Mouse (Mus musculus) myocyte (in vitro differentiated cells): ENCODE results near the gene Atp2b2. TPM values are rescaled to one million over a fixed set of nuclear protein-coding genes. Genes with fewer than 3 reads are reported as not detected.

Experiments
- H3K27me3 ChIP-seq: one replicate; pipeline ENCODE4 v1.6.1; 2011; ENCODE audit not compliant: control insufficient read depth, insufficient read depth, insufficient read length
- H3K36me3 ChIP-seq: one replicate; pipeline ENCODE4 v1.6.1; 2011; ENCODE audit not compliant: control insufficient read depth, insufficient read depth
- H3K4me2 ChIP-seq: one replicate; pipeline ENCODE4 v1.6.1; 2011; ENCODE audit warnings: low read depth, control low read depth
- H3K4me3 ChIP-seq: one replicate; pipeline ENCODE4 v1.5.1; 2011; ENCODE audit warnings: mild to moderate bottlenecking, control low read depth, moderate library complexity
- H3K79me2 ChIP-seq: one replicate; pipeline ENCODE4 v1.6.1; 2011; ENCODE audit not compliant: control insufficient read depth, insufficient read depth
- H3ac ChIP-seq: one replicate; pipeline ENCODE4 v1.6.1; 2011; ENCODE audit not compliant: control insufficient read depth, insufficient read length
- CEBPB ChIP-seq: IDR thresholded peaks from 2 replicates; pipeline ENCODE4 v1.6.1; 2011; ENCODE audit warnings: mild to moderate bottlenecking, moderate library complexity; ENCODE audit not compliant: poor library complexity, insufficient read depth, severe bottlenecking
- E2F4 ChIP-seq: IDR thresholded peaks from one replicate; pipeline ENCODE4 v1.6.1; 2011; ENCODE audit warnings: mild to moderate bottlenecking, control low read depth, moderate library complexity; ENCODE audit not compliant: insufficient read depth
- MAX ChIP-seq: IDR thresholded peaks from one replicate; pipeline ENCODE4 v1.6.1; 2011; ENCODE audit warnings: low read depth, mild to moderate bottlenecking, control low read depth
- MYOD1 ChIP-seq, 3 experiments: IDR thresholded peaks; one replicate each; pipeline ENCODE4 v1.6.1; 2011; ENCODE audit warnings: control low read depth in 2 of 3, low read depth in 2 of 3, mild to moderate bottlenecking in 2 of 3, moderate library complexity in 1 of 3; ENCODE audit not compliant: insufficient read length in 2 of 3, control insufficient read depth in 1 of 3
- MYOG ChIP-seq, 3 experiments: IDR thresholded peaks; one replicate each; pipeline ENCODE4 v1.6.1; 2011; ENCODE audit warnings: control low read depth in 2 of 3, low read depth in 2 of 3, mild to moderate bottlenecking in 2 of 3; ENCODE audit not compliant: insufficient read length in 2 of 3, control insufficient read depth in 1 of 3, insufficient read depth in 1 of 3
- POLR2A ChIP-seq: IDR thresholded peaks from one replicate; pipeline ENCODE4 v1.6.1; 2011; ENCODE audit warnings: low read depth, mild to moderate bottlenecking, control low read depth, moderate library complexity; ENCODE audit not compliant: insufficient read length
- POLR2AphosphoS2 ChIP-seq: IDR thresholded peaks from one replicate; pipeline ENCODE4 v1.6.1; 2011; ENCODE audit warnings: low read depth, control low read depth; ENCODE audit not compliant: insufficient read length
- REST ChIP-seq: IDR thresholded peaks from one replicate; pipeline ENCODE4 v1.6.1; 2011; ENCODE audit warnings: mild to moderate bottlenecking, control low read depth, moderate library complexity; ENCODE audit not compliant: insufficient read depth, insufficient read length
- SRF ChIP-seq: IDR thresholded peaks from one replicate; pipeline ENCODE4 v1.6.1; 2011; ENCODE audit warnings: low read depth; ENCODE audit not compliant: control insufficient read depth, insufficient read length
- TCF12 ChIP-seq: IDR thresholded peaks from one replicate; pipeline ENCODE4 v1.6.1; 2011; ENCODE audit warnings: mild to moderate bottlenecking, control low read depth; ENCODE audit not compliant: poor library complexity, insufficient read depth, severe bottlenecking
- TCF3 ChIP-seq: IDR thresholded peaks from one replicate; pipeline ENCODE4 v1.6.1; 2011; ENCODE audit warnings: low read depth, control low read depth; ENCODE audit not compliant: insufficient read length
- USF1 ChIP-seq: IDR thresholded peaks from one replicate; pipeline ENCODE4 v1.6.1; 2011; ENCODE audit warnings: low read depth, mild to moderate bottlenecking, control low read depth, moderate library complexity
- polyA plus RNA-seq: library from polyadenylated mRNA; unstranded; fragments of >200 nt; fragmentation: generic; extraction: Trizol; gene quantifications from one replicate; pipeline ENCODE4 v1.2.1, GENCODE M21; 2012; ENCODE audit warnings: missing spikeins

Atp2b2 gene
- polyA plus RNA-seq, 1 experiment, result not detected

DNA sequence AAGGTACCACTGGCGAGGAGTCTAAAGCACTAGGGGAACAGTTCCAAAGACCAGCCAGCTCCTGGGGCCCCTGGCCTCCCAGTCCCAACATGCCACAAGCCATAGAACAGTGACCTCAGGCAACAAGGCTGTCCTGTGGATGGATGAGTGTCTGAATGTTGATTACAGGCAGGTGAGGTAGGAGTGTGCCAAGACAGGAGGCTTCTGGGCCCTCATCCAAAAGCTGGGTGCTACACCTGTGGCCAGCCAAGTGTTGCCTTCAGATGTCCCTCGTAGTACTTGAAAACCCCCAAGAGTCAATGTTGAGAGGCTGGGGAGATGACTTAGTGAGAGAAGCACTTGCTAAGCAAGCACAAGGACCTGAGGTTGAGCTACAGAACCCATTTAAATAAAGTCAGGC is 80.8 kb downstream of the Atp2b2 start:
- H3K27me3 ChIP-seq, result no peaks in the 10 kb centered on the region
- H3ac ChIP-seq, result no peak overlapping the region
- H3K79me2 ChIP-seq, result no peaks in the 10 kb centered on the region
- H3K36me3 ChIP-seq, result no peaks in the 10 kb centered on the region
- no peak overlapping the region for H3K4me3 ChIP-seq
- TF ChIP-seq REST, result no peak
- TF ChIP-seq POLR2A, result no peak
- TF ChIP-seq CEBPB, result no peak
- no peak for TF ChIP-seq MAX
- no peak for TF ChIP-seq USF1
- no peak for TF ChIP-seq E2F4
- no peak for TF ChIP-seq SRF
- no peak for TF ChIP-seq TCF3
- TF ChIP-seq POLR2AphosphoS2, result no peak
- TF ChIP-seq MYOD1 (IDR thresholded peaks at IDR 0.05; ENCODE audit: control insufficient read depth in 1 of 3, insufficient read length in 2 of 3, low read depth in 2 of 3), result no peak
- TF ChIP-seq TCF12, result no peak
- no peak for TF ChIP-seq MYOG (IDR thresholded peaks at IDR 0.05; ENCODE audit: control insufficient read depth in 1 of 3, insufficient read depth in 1 of 3, insufficient read length in 2 of 3, low read depth in 2 of 3)
- no peak overlapping the region for H3K4me2 ChIP-seq

DNA sequence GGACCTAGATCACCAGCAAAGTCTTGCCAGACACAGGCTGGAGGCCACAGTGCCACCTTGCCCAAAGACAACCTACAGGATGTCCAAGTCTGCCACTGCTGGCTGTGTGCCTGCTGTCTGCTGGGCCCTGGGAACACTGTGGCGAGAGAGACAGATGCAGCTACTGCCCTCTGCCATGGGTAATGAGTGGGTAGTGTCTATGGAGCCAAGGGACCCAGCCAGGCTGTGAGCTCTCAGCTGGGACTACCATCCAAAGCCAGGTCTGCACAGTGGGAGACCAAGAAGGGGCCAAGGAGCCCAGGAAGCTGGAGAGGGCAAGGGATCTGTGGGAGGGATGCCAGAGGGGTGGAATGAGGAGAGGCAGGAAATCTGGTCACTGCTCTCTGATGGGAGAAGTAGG is 83.1 kb downstream of the Atp2b2 start:
- Histone ChIP-seq H3K79me2 (no peaks in the 10 kb centered on the region), H3K36me3 (no peaks in the 10 kb centered on the region), H3K4me2 (no peak overlapping the region), H3ac (no peak overlapping the region), H3K4me3 (no peak overlapping the region), H3K27me3 (no peaks in the 10 kb centered on the region)
- TF ChIP-seq TCF3, result no peak
- no peak for TF ChIP-seq POLR2A
- TF ChIP-seq USF1, result no peak
- TF ChIP-seq CEBPB, result no peak
- no peak for TF ChIP-seq MAX
- TF ChIP-seq TCF12, result no peak
- TF ChIP-seq POLR2AphosphoS2, result no peak

DNA sequence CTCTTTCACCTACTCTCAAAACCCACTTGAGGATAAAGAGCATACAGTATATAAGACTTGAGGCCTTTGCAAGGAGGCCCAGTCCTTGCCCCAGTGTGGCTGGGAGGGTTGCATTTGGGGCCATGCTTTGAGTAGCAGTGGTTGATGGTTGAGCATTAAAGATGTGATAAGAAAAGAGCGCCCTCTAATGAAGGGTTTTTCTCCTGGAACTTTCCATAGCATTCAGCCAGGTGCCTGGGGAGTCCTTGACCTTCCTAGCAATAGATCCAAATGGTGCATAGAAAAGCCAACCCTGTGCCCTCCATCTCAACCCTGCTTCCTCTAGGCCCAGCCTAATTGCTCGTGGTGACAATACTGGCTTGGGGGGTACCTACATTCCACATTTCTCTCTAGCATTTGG is 83.7 kb downstream of the Atp2b2 start:
- Histone ChIP-seq H3K79me2 (no peaks in the 10 kb centered on the region), H3K27me3 (no peaks in the 10 kb centered on the region), H3K4me3 (no peak overlapping the region), H3K4me2 (no peak overlapping the region), H3ac (no peak overlapping the region), H3K36me3 (no peaks in the 10 kb centered on the region)
- TF ChIP-seq POLR2A (no peak), TCF12 (no peak), SRF (no peak), CEBPB (no peak), REST (no peak), E2F4 (no peak), USF1 (no peak), TCF3 (no peak)

DNA sequence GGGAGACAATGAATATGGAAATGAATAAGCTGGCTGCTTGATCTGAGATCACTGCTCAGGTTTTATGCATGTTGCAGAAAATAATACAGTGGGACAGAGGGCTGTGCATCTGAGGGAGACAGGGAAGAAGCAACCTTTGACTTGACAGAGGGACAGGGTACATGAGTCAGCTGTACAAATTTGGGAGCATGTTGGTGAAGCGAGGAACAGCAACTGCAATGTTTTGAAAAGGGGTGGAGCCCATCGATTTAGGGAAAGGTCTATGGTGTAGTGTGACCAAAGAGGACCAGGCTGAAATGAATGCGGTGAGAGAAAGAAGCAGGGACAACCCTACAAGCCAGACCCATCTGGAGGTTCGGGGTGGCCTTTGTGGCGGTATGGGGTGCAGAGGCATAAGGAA is 84.4 kb downstream of the Atp2b2 start:
- H3K79me2 ChIP-seq, result no peaks in the 10 kb centered on the region

More for the DNA sequence above, 84.4 kb downstream of the Atp2b2 start:
- H3K36me3 ChIP-seq, result no peaks in the 10 kb centered on the region
- H3ac ChIP-seq, result no peak overlapping the region
- TF ChIP-seq TCF12 (no peak), POLR2AphosphoS2 (no peak), USF1 (no peak), MYOD1 (IDR thresholded peaks at IDR 0.05; ENCODE audit: control insufficient read depth in 1 of 3, insufficient read length in 2 of 3, low read depth in 2 of 3) (no peak), TCF3 (no peak), REST (no peak), E2F4 (no peak), MAX (no peak), CEBPB (no peak), MYOG (IDR thresholded peaks at IDR 0.05; ENCODE audit: control insufficient read depth in 1 of 3, insufficient read depth in 1 of 3, insufficient read length in 2 of 3, low read depth in 2 of 3) (no peak), POLR2A (no peak), SRF (no peak)
- H3K27me3 ChIP-seq, result no peaks in the 10 kb centered on the region
- H3K4me3 ChIP-seq, result no peak overlapping the region
- no peak overlapping the region for H3K4me2 ChIP-seq
